Mouse (Mus musculus) midbrain, embryonic 15.5 days (tissue): ENCODE data around the gene Smyd2. TPM values are rescaled to one million over a fixed set of nuclear protein-coding genes. Genes with fewer than 3 reads are reported as not detected.

Experiments
- ATAC-seq: fragments of 200-750 bp; cut with Nextera tagmentation; replicated peaks from 2 replicates; pipeline ENCODE4 v1.8.0; 2017; ENCODE audit warnings: moderate TSS enrichment
- H3K27ac ChIP-seq: fragments of 300-500 bp; sonication (generic); 2 replicates; pipeline ENCODE4 v1.5.1; 2015; ENCODE audit warnings: mild to moderate bottlenecking, inconsistent platforms
- H3K27me3 ChIP-seq: fragments of 300-500 bp; sonication (generic); replicated peaks from 2 replicates; pipeline ENCODE4 v1.6.1; 2015; ENCODE audit warnings: inconsistent platforms
- H3K36me3 ChIP-seq: fragments of 300-500 bp; sonication (generic); replicated peaks from 2 replicates; pipeline ENCODE4 v1.6.1; 2015; ENCODE audit warnings: inconsistent platforms
- H3K4me1 ChIP-seq: fragments of 300-500 bp; sonication (generic); 2 replicates; pipeline ENCODE4 v1.6.1; 2015; ENCODE audit warnings: inconsistent platforms
- H3K4me2 ChIP-seq: fragments of 300-500 bp; sonication (generic); 2 replicates; pipeline ENCODE4 v1.6.1; 2015; ENCODE audit warnings: inconsistent platforms, mild to moderate bottlenecking, moderate library complexity
- H3K4me3 ChIP-seq: fragments of 300-500 bp; sonication (generic); 2 replicates; pipeline ENCODE4 v1.5.1; 2015; ENCODE audit warnings: mild to moderate bottlenecking, inconsistent platforms
- H3K9ac ChIP-seq: fragments of 300-500 bp; sonication (generic); 2 replicates; pipeline ENCODE4 v1.6.1; 2015; ENCODE audit warnings: mild to moderate bottlenecking, inconsistent platforms
- H3K9me3 ChIP-seq: fragments of 300-500 bp; sonication (generic); 2 replicates; pipeline ENCODE4 v1.6.1; 2016; ENCODE audit warnings: inconsistent platforms
- WGBS: fragments of 180-500 bp; shearing (Covaris S2); methylation state at CpG from one replicate; pipeline ENCODE4 v1.1.7; 2015; ENCODE audit warnings: mixed read lengths; 5-methylcytosine and 5-hydroxymethylcytosine counted together
- polyA plus RNA-seq: library from polyadenylated mRNA; unstranded; fragments of >200 nt; fragmentation: Nextera tagmentation; extraction: Ambion mirVana; gene quantifications from 2 replicates; pipeline ENCODE4 v1.2.1, GENCODE M21; 2015

The Smyd2 gene
- polyA plus RNA-seq, 1 experiment from 2014 or later: 71.3 TPM

- Histone ChIP-seq H3K4me1 (peaks cover 10% of the 10 kb centered on the region), H3K27me3 (no peaks in the 10 kb centered on the region), H3K36me3 (no peaks in the 10 kb centered on the region), H3K4me3 (no peak overlapping the region), H3K9me3 (no peaks in the 10 kb centered on the region), H3K27ac (no peak overlapping the region), H3K9ac (no peak overlapping the region), H3K4me2 (no peak overlapping the region)
- 39% methylated on average over 18 of the region's 18 CpGs for WGBS
- ATAC-seq: 0 out of 2 replicates have a peak, but pooled peaks have one; percentile 21
Measured at GRCm38 (mm10) chr1:189883531-189884170, 38.5 kb downstream of the Smyd2 start.

- WGBS: 51% methylated on average over 7 of the region's 7 CpGs
- 0 out of 2 replicates have a peak, but pooled peaks have one; percentile 8 for ATAC-seq
- no peak overlapping the region for H3K27ac ChIP-seq
- no peak overlapping the region for H3K4me2 ChIP-seq
- H3K9ac ChIP-seq: no peak overlapping the region
- H3K9me3 ChIP-seq: no peaks in the 10 kb centered on the region
- no peak overlapping the region for H3K4me3 ChIP-seq
- H3K36me3 ChIP-seq: no peaks in the 10 kb centered on the region
- no peaks in the 10 kb centered on the region for H3K27me3 ChIP-seq
- H3K4me1 ChIP-seq: peaks cover 10% of the 10 kb centered on the region
Measured at GRCm38 (mm10) chr1:189882886-189883285, 39.3 kb downstream of the Smyd2 start.

- 65% methylated on average over 14 of the region's 14 CpGs for WGBS
- Histone ChIP-seq H3K4me2 (no peak overlapping the region), H3K4me1 (peaks cover 10% of the 10 kb centered on the region), H3K36me3 (no peaks in the 10 kb centered on the region), H3K9ac (no peak overlapping the region), H3K9me3 (no peaks in the 10 kb centered on the region), H3K27me3 (no peaks in the 10 kb centered on the region), H3K4me3 (no peak overlapping the region), H3K27ac (no peak overlapping the region)
- no peak for ATAC-seq
Measured at GRCm38 (mm10) chr1:189880745-189881144, 41.4 kb downstream of the Smyd2 start.

DNA sequence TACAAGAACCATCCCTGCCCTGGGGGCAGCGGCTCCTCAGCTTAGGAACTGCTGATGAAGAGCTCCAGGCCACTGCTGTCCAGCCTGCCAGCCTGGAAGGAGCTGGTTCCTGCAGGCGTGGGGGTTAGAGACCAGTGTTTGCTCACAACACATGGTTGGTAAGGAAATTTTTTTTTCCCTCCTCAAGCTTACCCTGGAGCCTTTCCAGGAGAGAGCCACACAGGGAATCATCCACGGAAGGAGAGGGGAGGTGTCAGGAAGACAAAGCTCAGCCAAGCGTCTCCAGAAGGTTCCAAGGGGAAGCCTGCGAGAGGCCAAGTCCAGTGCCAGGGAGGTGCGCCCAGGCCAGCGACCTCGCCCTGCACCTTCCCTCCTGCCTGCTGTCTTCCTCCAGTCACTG, 42.2 kb downstream of the Smyd2 start:
- WGBS: 75% methylated on average over 8 of the region's 8 CpGs
- peak; percentile 11; the same call in 1 of the 2 replicates for ATAC-seq
- H3K4me3 ChIP-seq: no peak overlapping the region
- no peak overlapping the region for H3K4me2 ChIP-seq
- H3K27me3 ChIP-seq: no peaks in the 10 kb centered on the region
- no peaks in the 10 kb centered on the region for H3K9me3 ChIP-seq
- no peak overlapping the region for H3K9ac ChIP-seq
- H3K27ac ChIP-seq: no peak overlapping the region
- no peaks in the 10 kb centered on the region for H3K36me3 ChIP-seq
- peaks cover 8% of the 10 kb centered on the region for H3K4me1 ChIP-seq

DNA sequence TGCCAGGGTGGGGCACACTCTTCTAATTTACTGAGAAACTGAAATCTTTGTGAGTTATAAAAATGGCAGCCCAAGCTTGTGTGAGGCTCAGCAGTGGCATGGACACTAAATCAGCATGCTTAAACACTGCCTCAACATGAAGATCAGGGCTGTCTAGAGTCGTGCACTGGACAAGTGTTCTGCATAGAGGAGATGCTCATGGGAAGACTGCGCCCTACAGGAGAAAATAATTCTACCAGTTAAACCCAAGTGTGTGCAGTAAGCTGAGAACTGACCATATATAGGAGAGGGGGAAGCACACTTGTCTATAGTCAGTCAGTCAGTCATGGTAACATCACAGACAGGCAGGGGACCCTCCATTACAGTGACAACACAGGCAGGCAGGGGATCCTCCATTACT, 43.0 kb downstream of the Smyd2 start:
- Histone ChIP-seq H3K4me3 (no peak overlapping the region), H3K27ac (no peak overlapping the region), H3K36me3 (no peaks in the 10 kb centered on the region), H3K4me1 (peaks cover under 1% of the 10 kb centered on the region; the same call in 1 of the 2 replicates), H3K9ac (no peak overlapping the region), H3K9me3 (no peaks in the 10 kb centered on the region), H3K27me3 (no peaks in the 10 kb centered on the region), H3K4me2 (no peak overlapping the region)
- 71% methylated on average over 2 of the region's 2 CpGs for WGBS
- peak; percentile 31 for ATAC-seq

- Histone ChIP-seq H3K9me3 (no peaks in the 10 kb centered on the region), H3K36me3 (no peaks in the 10 kb centered on the region), H3K4me1 (peaks cover 4% of the 10 kb centered on the region; the same call in 1 of the 2 replicates), H3K4me2 (no peak overlapping the region), H3K27ac (no peak overlapping the region), H3K27me3 (no peaks in the 10 kb centered on the region), H3K9ac (no peak overlapping the region), H3K4me3 (no peak overlapping the region)
- ATAC-seq: no peak
- 86% methylated on average over 8 of the region's 8 CpGs for WGBS
Measured at GRCm38 (mm10) chr1:189876162-189876561, 46.0 kb downstream of the Smyd2 start.

DNA sequence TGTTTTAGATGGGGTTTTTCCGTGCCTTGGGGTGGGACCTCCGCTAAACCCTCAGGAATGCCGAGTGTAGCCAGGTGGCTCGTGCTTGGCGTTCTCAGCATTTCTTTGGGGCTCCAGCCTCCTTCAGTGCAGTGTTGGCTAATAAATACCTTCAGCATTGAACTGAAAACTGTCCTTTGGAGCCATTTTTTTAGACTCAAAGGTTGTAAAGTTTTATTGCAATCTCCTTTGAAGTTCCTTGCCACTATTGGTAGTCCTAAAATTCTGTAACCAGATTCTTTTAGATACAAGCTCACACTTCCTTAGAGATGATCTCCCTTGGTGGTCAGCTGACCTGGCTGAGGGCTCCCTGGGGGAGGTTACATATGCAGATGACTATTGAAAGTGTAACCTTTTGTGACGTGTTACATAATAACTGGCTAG, 46.7 kb downstream of the Smyd2 start:
- 39% methylated on average over 6 of the region's 6 CpGs for WGBS
- no peak overlapping the region for H3K4me3 ChIP-seq
- H3K36me3 ChIP-seq: no peaks in the 10 kb centered on the region
- no peaks in the 10 kb centered on the region for H3K9me3 ChIP-seq
- H3K9ac ChIP-seq: no peak overlapping the region
- no peaks in the 10 kb centered on the region for H3K27me3 ChIP-seq
- peaks cover 4% of the 10 kb centered on the region; the same call in 1 of the 2 replicates for H3K4me1 ChIP-seq
- ATAC-seq: no peak
- no peak overlapping the region for H3K27ac ChIP-seq
- no peak overlapping the region for H3K4me2 ChIP-seq

- Histone ChIP-seq H3K27ac (no peak overlapping the region), H3K9ac (no peak overlapping the region), H3K36me3 (no peaks in the 10 kb centered on the region), H3K9me3 (no peaks in the 10 kb centered on the region), H3K27me3 (no peaks in the 10 kb centered on the region), H3K4me1 (peaks cover 4% of the 10 kb centered on the region; the same call in 1 of the 2 replicates), H3K4me2 (no peak overlapping the region), H3K4me3 (no peak overlapping the region)
- ATAC-seq: no peak
- 87% methylated on average over 8 of the region's 8 CpGs for WGBS
Measured at GRCm38 (mm10) chr1:189873591-189873990, 48.6 kb downstream of the Smyd2 start.

DNA sequence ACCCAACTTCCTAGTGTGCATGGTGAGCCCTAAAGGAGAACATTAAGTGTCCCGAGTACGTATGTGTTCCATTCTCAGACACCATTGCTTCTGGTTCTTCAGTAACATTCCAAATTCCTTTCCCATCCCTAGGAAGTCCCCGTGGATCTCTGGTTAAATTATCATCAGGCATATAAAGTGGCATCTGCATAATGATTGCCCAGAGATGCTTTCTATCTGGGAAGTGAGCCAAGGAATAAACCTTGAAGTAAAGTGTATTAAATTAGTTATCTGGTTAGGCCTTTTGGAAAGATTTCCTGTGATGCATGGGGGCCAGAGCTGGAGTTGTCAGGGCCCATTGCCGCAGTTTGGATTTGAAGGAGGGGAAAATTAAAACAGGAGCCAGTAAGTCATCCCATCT, 50.1 kb downstream of the Smyd2 start:
- 62% methylated on average over 4 of the region's 4 CpGs for WGBS
- no peak overlapping the region for H3K9ac ChIP-seq
- peaks cover 8% of the 10 kb centered on the region; the same call in 1 of the 2 replicates for H3K4me1 ChIP-seq
- no peak overlapping the region for H3K27ac ChIP-seq
- ATAC-seq: no peak
- H3K4me3 ChIP-seq: no peak overlapping the region
- no peaks in the 10 kb centered on the region for H3K27me3 ChIP-seq
- no peak overlapping the region for H3K4me2 ChIP-seq
- H3K36me3 ChIP-seq: no peaks in the 10 kb centered on the region
- H3K9me3 ChIP-seq: no peaks in the 10 kb centered on the region

GRCm38 (mm10) chr1:189871625-189872024, 50.5 kb downstream of the Smyd2 start:
- no peaks in the 10 kb centered on the region for H3K36me3 ChIP-seq
- WGBS: 84% methylated on average over 8 of the region's 8 CpGs
- no peaks in the 10 kb centered on the region for H3K9me3 ChIP-seq
- peaks cover 8% of the 10 kb centered on the region; the same call in 1 of the 2 replicates for H3K4me1 ChIP-seq
- no peak for ATAC-seq
- no peak overlapping the region for H3K4me2 ChIP-seq
- no peaks in the 10 kb centered on the region for H3K27me3 ChIP-seq
- H3K4me3 ChIP-seq: no peak overlapping the region
- no peak overlapping the region for H3K27ac ChIP-seq
- no peak overlapping the region for H3K9ac ChIP-seq

DNA sequence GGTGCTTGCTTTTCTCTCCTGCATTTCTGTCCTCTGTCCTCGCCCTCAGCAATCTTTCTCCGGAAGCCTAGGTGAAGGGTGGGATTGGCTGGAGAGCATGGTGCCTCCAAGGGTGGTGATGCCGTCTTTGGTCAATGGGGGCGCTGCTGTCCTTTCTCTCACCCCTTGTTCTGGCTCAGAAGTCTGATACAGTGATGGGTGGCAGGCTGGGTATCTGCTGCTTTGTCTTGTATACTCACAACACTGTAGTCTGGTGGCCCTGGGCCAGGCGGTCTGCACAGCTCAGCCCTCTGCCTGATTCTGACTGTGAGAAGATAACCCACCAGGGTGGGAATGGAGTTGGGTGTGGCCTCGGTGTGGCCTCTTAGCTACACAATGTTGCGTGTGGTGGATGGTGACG, 51.6 kb downstream of the Smyd2 start:
- Histone ChIP-seq H3K27ac (no peak overlapping the region), H3K36me3 (no peaks in the 10 kb centered on the region), H3K4me1 (peaks cover 8% of the 10 kb centered on the region; the same call in 1 of the 2 replicates), H3K4me3 (no peak overlapping the region), H3K9me3 (no peaks in the 10 kb centered on the region), H3K27me3 (no peaks in the 10 kb centered on the region), H3K9ac (no peak overlapping the region), H3K4me2 (no peak overlapping the region)
- 92% methylated on average over 8 of the region's 8 CpGs for WGBS
- no peak for ATAC-seq

GRCm38 (mm10) chr1:189869651-189870270, 52.4 kb downstream of the Smyd2 start:
- 91% methylated on average over 18 of the region's 18 CpGs for WGBS
- H3K9ac ChIP-seq: no peak overlapping the region
- H3K27me3 ChIP-seq: no peaks in the 10 kb centered on the region
- no peak for ATAC-seq
- no peak overlapping the region for H3K4me2 ChIP-seq
- H3K36me3 ChIP-seq: no peaks in the 10 kb centered on the region
- no peak overlapping the region for H3K27ac ChIP-seq
- H3K4me3 ChIP-seq: no peak overlapping the region
- no peaks in the 10 kb centered on the region for H3K9me3 ChIP-seq
- peaks cover 14% of the 10 kb centered on the region for H3K4me1 ChIP-seq

- Histone ChIP-seq H3K27ac (no peak overlapping the region), H3K9me3 (no peaks in the 10 kb centered on the region), H3K4me1 (peaks cover 21% of the 10 kb centered on the region), H3K4me3 (no peak overlapping the region), H3K36me3 (no peaks in the 10 kb centered on the region), H3K4me2 (no peak overlapping the region), H3K27me3 (no peaks in the 10 kb centered on the region), H3K9ac (no peak overlapping the region)
- no peak for ATAC-seq
- WGBS: 90% methylated on average over 10 of the region's 10 CpGs
Measured at GRCm38 (mm10) chr1:189868036-189868435, 54.1 kb downstream of the Smyd2 start.
